Mouse (Mus musculus) liver, adult 2 months (tissue): ENCODE results near the gene Map2k3. TPM values are rescaled to one million over a fixed set of nuclear protein-coding genes. Genes with fewer than 3 reads are reported as not detected.
A peak's percentile ranks its signal among the peaks of the same experiment; 100 is the strongest.

Experiments used
- DNase-seq: peaks from one replicate; pipeline ENCODE4 v3.0.0-alpha.2; 2011; ENCODE audit warnings: low read depth, low spot score; ENCODE audit errors: extremely low read depth
- H3K27ac ChIP-seq: fragments of 200-500 bp; replicated peaks from 2 replicates; pipeline ENCODE4 v1.5.1; 2012; ENCODE audit warnings: low read depth, mild to moderate bottlenecking, control low read depth, inconsistent platforms, low read length; ENCODE audit not compliant: insufficient read depth
- H3K27me3 ChIP-seq: fragments of 200-500 bp; 2 replicates; pipeline ENCODE4 v1.6.1; 2012; ENCODE audit warnings: mild to moderate bottlenecking, moderate library complexity, low read length, inconsistent platforms; ENCODE audit not compliant: control insufficient read depth, insufficient read depth
- H3K36me3 ChIP-seq: fragments of 200-500 bp; 2 replicates; pipeline ENCODE4 v1.6.1; 2012; ENCODE audit warnings: low read length, inconsistent platforms; ENCODE audit not compliant: control insufficient read depth, insufficient read depth
- H3K4me1 ChIP-seq: fragments of 200-500 bp; 2 replicates; pipeline ENCODE4 v1.6.1; 2011; ENCODE audit warnings: low read length; ENCODE audit not compliant: control insufficient read depth, insufficient read depth
- H3K4me3 ChIP-seq: fragments of 200-500 bp; 2 replicates; pipeline ENCODE4 v1.5.1; 2011; ENCODE audit warnings: low read depth, mild to moderate bottlenecking, control low read depth, low read length, moderate library complexity; ENCODE audit not compliant: insufficient read depth
- H3K79me2 ChIP-seq: fragments of 200-500 bp; 2 replicates; pipeline ENCODE4 v1.6.1; 2012; ENCODE audit warnings: inconsistent platforms, mild to moderate bottlenecking, low read length, moderate library complexity; ENCODE audit not compliant: control insufficient read depth, insufficient read depth
- H3K9ac ChIP-seq: fragments of 200-500 bp; 2 replicates; pipeline ENCODE4 v1.6.1; 2012; ENCODE audit warnings: low read depth, mild to moderate bottlenecking, control low read depth, inconsistent platforms, low read length
- CTCF ChIP-seq: fragments of 200-500 bp; IDR thresholded peaks from 2 replicates; pipeline ENCODE4 v1.5.1; 2011; ENCODE audit warnings: low read depth, low read length, control low read depth
- POLR2A ChIP-seq: fragments of 200-500 bp; IDR thresholded peaks from 2 replicates; pipeline ENCODE4 v1.6.1; 2011; ENCODE audit warnings: low read length, control low read depth; ENCODE audit not compliant: insufficient read depth; ENCODE audit errors: extremely low read depth
- WGBS: fragments of 180-500 bp; shearing (Covaris S2); methylation state at CpG from one replicate; pipeline ENCODE4 v1.1.7; 2018; 5-methylcytosine and 5-hydroxymethylcytosine counted together
- polyA plus RNA-seq: library from polyadenylated mRNA; depleted of rRNA; stranded (reverse); fragments of >200 nt; gene quantifications from 2 replicates; pipeline ENCODE4 v1.2.3, GENCODE M21; 2012
- total RNA-seq: library from RNA; depleted of rRNA; stranded (reverse); fragments of >200 nt; gene quantifications from 2 replicates; pipeline ENCODE4 v1.2.3, GENCODE M21; 2014

The Map2k3 gene
- total and polyA plus RNA-seq, 2 experiments: 25.7 to 36.9 TPM

GRCm38 (mm10) chr11:60927264-60927663 is 4.6 kb upstream of the Map2k3 start:
- peak overlapping the region; percentile 47; the same call in 1 of the 2 replicates for H3K27ac ChIP-seq
- no peak overlapping the region for H3K4me3 ChIP-seq
- no peaks in the 10 kb centered on the region for H3K27me3 ChIP-seq
- DNase-seq: peak; percentile 91
- H3K79me2 ChIP-seq: no peaks in the 10 kb centered on the region; the same call in 1 of the 2 replicates
- H3K36me3 ChIP-seq: no peaks in the 10 kb centered on the region
- WGBS: under 1% methylated on average over 9 of the region's 9 CpGs
- no peak overlapping the region for H3K9ac ChIP-seq
- TF ChIP-seq POLR2A: no peak
- TF ChIP-seq CTCF: peak; percentile 76
- H3K4me1 ChIP-seq: peaks cover 4% of the 10 kb centered on the region; the same call in 1 of the 2 replicates

- Histone ChIP-seq H3K36me3 (no peaks in the 10 kb centered on the region), H3K79me2 (peaks cover 8% of the 10 kb centered on the region; the same call in 1 of the 2 replicates), H3K27me3 (no peaks in the 10 kb centered on the region), H3K27ac (0 out of 2 replicates have a peak overlapping the region, but pooled peaks have one; percentile 8), H3K4me1 (peaks cover 21% of the 10 kb centered on the region), H3K9ac (peak overlapping the region; percentile 64), H3K4me3 (peak overlapping the region; percentile 64; the same call in 1 of the 2 replicates)
- no peak for DNase-seq
- TF ChIP-seq POLR2A: no peak
- TF ChIP-seq CTCF: no peak
- 16% methylated on average over 7 of the region's 7 CpGs for WGBS
Measured at GRCm38 (mm10) chr11:60930724-60931281, 1.0 kb upstream of the Map2k3 start.

GRCm38 (mm10) chr11:60931282-60931868 is 458 bp upstream of the Map2k3 start:
- WGBS: under 1% methylated on average over 30 of the region's 30 CpGs
- peaks cover 13% of the 10 kb centered on the region; the same call in 1 of the 2 replicates for H3K79me2 ChIP-seq
- H3K27me3 ChIP-seq: no peaks in the 10 kb centered on the region
- peak overlapping the region; percentile 64 for H3K9ac ChIP-seq
- H3K36me3 ChIP-seq: no peaks in the 10 kb centered on the region
- peak; percentile 62 for DNase-seq
- TF ChIP-seq CTCF (no peak), POLR2A (no peak)
- H3K4me3 ChIP-seq: peak overlapping the region; percentile 64
- H3K27ac ChIP-seq: peak overlapping the region; percentile 49
- peaks cover 26% of the 10 kb centered on the region for H3K4me1 ChIP-seq

- peak; percentile 39 for DNase-seq
Measured at GRCm38 (mm10) chr11:60932503-60933020, 729 bp downstream of the Map2k3 start.

GRCm38 (mm10) chr11:60933178-60933930 is 1.5 kb downstream of the Map2k3 start:
- WGBS: 27% methylated on average over 10 of the region's 10 CpGs
- DNase-seq: peak; percentile 76
- peak overlapping the region; percentile 81 for H3K27ac ChIP-seq
- no peak for TF ChIP-seq POLR2A
- TF ChIP-seq CTCF: no peak
- no peaks in the 10 kb centered on the region for H3K36me3 ChIP-seq
- H3K9ac ChIP-seq: peak overlapping the region; percentile 61
- H3K79me2 ChIP-seq: peaks cover 32% of the 10 kb centered on the region
- no peaks in the 10 kb centered on the region for H3K27me3 ChIP-seq
- peak overlapping the region; percentile 83 for H3K4me3 ChIP-seq
- H3K4me1 ChIP-seq: peaks cover 41% of the 10 kb centered on the region

More at GRCm38 (mm10) chr11:60932503-60933020, 729 bp downstream of the Map2k3 start:
- no peaks in the 10 kb centered on the region for H3K27me3 ChIP-seq
- peaks cover 33% of the 10 kb centered on the region for H3K4me1 ChIP-seq
- no peaks in the 10 kb centered on the region for H3K36me3 ChIP-seq
- H3K9ac ChIP-seq: peak overlapping the region; percentile 92
- H3K79me2 ChIP-seq: peaks cover 25% of the 10 kb centered on the region
- WGBS: 0% methylated on average over 7 of the region's 7 CpGs
- H3K4me3 ChIP-seq: peak overlapping the region; percentile 83
- peak overlapping the region; percentile 81 for H3K27ac ChIP-seq
- TF ChIP-seq POLR2A: no peak
- no peak for TF ChIP-seq CTCF
